Mouse (Mus musculus): ENCODE measurements around the gene Anks1b. TPM values are rescaled to one million over a fixed set of nuclear protein-coding genes. Genes with fewer than 3 reads are reported as not detected.

Gene Anks1b
- polyA plus RNA-seq, 1 experiment from 2014 or later, result 1.5 TPM

GRCm38 (mm10) chr10:90947608-90948373, 1074.5 kb downstream of the Anks1b start:
- no peak for ATAC-seq (ENCODE audit: insufficient number of reproducible peaks, insufficient read depth, low FRiP score, low read depth)
- Histone ChIP-seq H3K9me3 (ENCODE audit: control insufficient read depth, low read depth, low read length) (no peaks in the 10 kb centered on the region), H3K36me3 (ENCODE audit: control insufficient read depth, insufficient read depth, low read length) (no peaks in the 10 kb centered on the region), H3K4me1 (ENCODE audit: control insufficient read depth, insufficient read depth, low read length) (no peaks in the 10 kb centered on the region), H3K27ac (ENCODE audit: low read length) (no peak overlapping the region), H3K4me3 (ENCODE audit: low read depth, low read length) (no peak overlapping the region), H3K4me2 (replicated peaks; ENCODE audit: low read depth, low read length) (no peak overlapping the region), H3K27me3 (ENCODE audit: control insufficient read depth, insufficient read depth, low read length) (no peaks in the 10 kb centered on the region), H3K9ac (replicated peaks; ENCODE audit: low read depth, low read length) (no peak overlapping the region)
- WGBS, result 89% methylated on average over 18 of the region's 18 CpGs

GRCm38 (mm10) chr10:90953103-90953709, 1079.9 kb downstream of the Anks1b start:
- no peak overlapping the region for H3K4me3 ChIP-seq (ENCODE audit: low read depth, low read length)
- WGBS, result 88% methylated on average over 15 of the region's 15 CpGs
- H3K4me2 ChIP-seq (replicated peaks; ENCODE audit: low read depth, low read length), result no peak overlapping the region
- H3K9me3 ChIP-seq (ENCODE audit: control insufficient read depth, low read depth, low read length), result no peaks in the 10 kb centered on the region
- H3K36me3 ChIP-seq (ENCODE audit: control insufficient read depth, insufficient read depth, low read length), result no peaks in the 10 kb centered on the region
- H3K4me1 ChIP-seq (ENCODE audit: control insufficient read depth, insufficient read depth, low read length), result no peaks in the 10 kb centered on the region
- ATAC-seq (ENCODE audit: insufficient number of reproducible peaks, insufficient read depth, low FRiP score, low read depth), result no peak
- no peak overlapping the region for H3K9ac ChIP-seq (replicated peaks; ENCODE audit: low read depth, low read length)
- no peaks in the 10 kb centered on the region for H3K27me3 ChIP-seq (ENCODE audit: control insufficient read depth, insufficient read depth, low read length)
- H3K27ac ChIP-seq (ENCODE audit: low read length), result no peak overlapping the region

GRCm38 (mm10) chr10:90953821-90954220, 1080.5 kb downstream of the Anks1b start:
- no peaks in the 10 kb centered on the region for H3K27me3 ChIP-seq (ENCODE audit: control insufficient read depth, insufficient read depth, low read length)
- no peaks in the 10 kb centered on the region for H3K9me3 ChIP-seq (ENCODE audit: control insufficient read depth, low read depth, low read length)
- H3K4me3 ChIP-seq (ENCODE audit: low read depth, low read length), result no peak overlapping the region
- H3K4me2 ChIP-seq (replicated peaks; ENCODE audit: low read depth, low read length), result no peak overlapping the region
- no peaks in the 10 kb centered on the region for H3K36me3 ChIP-seq (ENCODE audit: control insufficient read depth, insufficient read depth, low read length)
- no peak overlapping the region for H3K9ac ChIP-seq (replicated peaks; ENCODE audit: low read depth, low read length)
- no peak overlapping the region for H3K27ac ChIP-seq (ENCODE audit: low read length)
- 74% methylated on average over 6 of the region's 6 CpGs for WGBS
- no peaks in the 10 kb centered on the region for H3K4me1 ChIP-seq (ENCODE audit: control insufficient read depth, insufficient read depth, low read length)
- no peak for ATAC-seq (ENCODE audit: insufficient number of reproducible peaks, insufficient read depth, low FRiP score, low read depth)

GRCm38 (mm10) chr10:90960374-90960773, 1087.1 kb downstream of the Anks1b start:
- 66% methylated on average over 7 of the region's 7 CpGs for WGBS
- H3K36me3 ChIP-seq (ENCODE audit: control insufficient read depth, insufficient read depth, low read length), result no peaks in the 10 kb centered on the region
- no peak overlapping the region for H3K4me2 ChIP-seq (replicated peaks; ENCODE audit: low read depth, low read length)
- H3K4me1 ChIP-seq (ENCODE audit: control insufficient read depth, insufficient read depth, low read length), result no peaks in the 10 kb centered on the region
- H3K9me3 ChIP-seq (ENCODE audit: control insufficient read depth, low read depth, low read length), result no peaks in the 10 kb centered on the region
- H3K4me3 ChIP-seq (ENCODE audit: low read depth, low read length), result no peak overlapping the region
- H3K27ac ChIP-seq (ENCODE audit: low read length), result no peak overlapping the region
- no peak for ATAC-seq (ENCODE audit: insufficient number of reproducible peaks, insufficient read depth, low FRiP score, low read depth)
- 0 out of 2 replicates have a peak, but pooled peaks cover 4% of the 10 kb centered on the region for H3K27me3 ChIP-seq (ENCODE audit: control insufficient read depth, insufficient read depth, low read length)
- H3K9ac ChIP-seq (replicated peaks; ENCODE audit: low read depth, low read length), result no peak overlapping the region

GRCm38 (mm10) chr10:90964511-90964910, 1091.2 kb downstream of the Anks1b start:
- Histone ChIP-seq H3K4me1 (ENCODE audit: control insufficient read depth, insufficient read depth, low read length) (peaks cover 3% of the 10 kb centered on the region; the same call in 1 of the 2 replicates), H3K9me3 (ENCODE audit: control insufficient read depth, low read depth, low read length) (no peaks in the 10 kb centered on the region), H3K4me3 (ENCODE audit: low read depth, low read length) (no peak overlapping the region), H3K27ac (ENCODE audit: low read length) (no peak overlapping the region), H3K4me2 (replicated peaks; ENCODE audit: low read depth, low read length) (no peak overlapping the region), H3K27me3 (ENCODE audit: control insufficient read depth, insufficient read depth, low read length) (peaks cover 15% of the 10 kb centered on the region), H3K36me3 (ENCODE audit: control insufficient read depth, insufficient read depth, low read length) (no peaks in the 10 kb centered on the region), H3K9ac (replicated peaks; ENCODE audit: low read depth, low read length) (no peak overlapping the region)
- WGBS, result 30% methylated on average over 9 of the region's 9 CpGs
- no peak for ATAC-seq (ENCODE audit: insufficient number of reproducible peaks, insufficient read depth, low FRiP score, low read depth)

- Histone ChIP-seq H3K4me1 (ENCODE audit: control insufficient read depth, insufficient read depth, low read length) (peaks cover 4% of the 10 kb centered on the region), H3K4me2 (replicated peaks; ENCODE audit: low read depth, low read length) (no peak overlapping the region), H3K4me3 (ENCODE audit: low read depth, low read length) (no peak overlapping the region), H3K9ac (replicated peaks; ENCODE audit: low read depth, low read length) (no peak overlapping the region), H3K9me3 (ENCODE audit: control insufficient read depth, low read depth, low read length) (no peaks in the 10 kb centered on the region), H3K36me3 (ENCODE audit: control insufficient read depth, insufficient read depth, low read length) (no peaks in the 10 kb centered on the region), H3K27ac (ENCODE audit: low read length) (no peak overlapping the region), H3K27me3 (ENCODE audit: control insufficient read depth, insufficient read depth, low read length) (peaks cover 17% of the 10 kb centered on the region)
- no peak for ATAC-seq (ENCODE audit: insufficient number of reproducible peaks, insufficient read depth, low FRiP score, low read depth)
- WGBS, result 55% methylated on average over 14 of the region's 14 CpGs
Observed at GRCm38 (mm10) chr10:90965671-90966315, 1092.5 kb downstream of the Anks1b start.

- Histone ChIP-seq H3K4me2 (replicated peaks; ENCODE audit: low read depth, low read length) (no peak overlapping the region), H3K4me1 (ENCODE audit: control insufficient read depth, insufficient read depth, low read length) (peaks cover 4% of the 10 kb centered on the region), H3K4me3 (ENCODE audit: low read depth, low read length) (no peak overlapping the region), H3K27me3 (ENCODE audit: control insufficient read depth, insufficient read depth, low read length) (peaks cover 17% of the 10 kb centered on the region), H3K9me3 (ENCODE audit: control insufficient read depth, low read depth, low read length) (no peaks in the 10 kb centered on the region), H3K27ac (ENCODE audit: low read length) (no peak overlapping the region), H3K36me3 (ENCODE audit: control insufficient read depth, insufficient read depth, low read length) (no peaks in the 10 kb centered on the region), H3K9ac (replicated peaks; ENCODE audit: low read depth, low read length) (no peak overlapping the region)
- 20% methylated on average over 9 of the region's 9 CpGs for WGBS
- ATAC-seq (ENCODE audit: insufficient number of reproducible peaks, insufficient read depth, low FRiP score, low read depth), result no peak
Observed at GRCm38 (mm10) chr10:90966821-90967220, 1093.5 kb downstream of the Anks1b start.

- no peak overlapping the region for H3K9ac ChIP-seq (replicated peaks; ENCODE audit: low read depth, low read length)
- H3K27me3 ChIP-seq (ENCODE audit: control insufficient read depth, insufficient read depth, low read length), result peaks cover 17% of the 10 kb centered on the region
- no peaks in the 10 kb centered on the region for H3K9me3 ChIP-seq (ENCODE audit: control insufficient read depth, low read depth, low read length)
- no peak overlapping the region for H3K27ac ChIP-seq (ENCODE audit: low read length)
- 93% methylated on average over 10 of the region's 10 CpGs for WGBS
- H3K36me3 ChIP-seq (ENCODE audit: control insufficient read depth, insufficient read depth, low read length), result no peaks in the 10 kb centered on the region
- H3K4me3 ChIP-seq (ENCODE audit: low read depth, low read length), result no peak overlapping the region
- H3K4me2 ChIP-seq (replicated peaks; ENCODE audit: low read depth, low read length), result no peak overlapping the region
- H3K4me1 ChIP-seq (ENCODE audit: control insufficient read depth, insufficient read depth, low read length), result peaks cover 4% of the 10 kb centered on the region
- ATAC-seq (ENCODE audit: insufficient number of reproducible peaks, insufficient read depth, low FRiP score, low read depth), result no peak
Observed at GRCm38 (mm10) chr10:90968247-90968646, 1094.9 kb downstream of the Anks1b start.

Data from stomach, embryonic 14.5 days (tissue).